Mouse (Mus musculus): ENCODE measurements around the gene Mid1.

The Mid1 gene

GRCm38 (mm10) chrX:169685131-169685530, at the start of gene Mid1:
Gene Mid1, plus strand, starts transcription at chrX:169685199.
- no peak for DNase-seq

GRCm38 (mm10) chrX:169673056-169673455, 11.9 kb upstream of the Mid1 start:
- no peak for DNase-seq

- DNase-seq, result no peak
Observed at GRCm38 (mm10) chrX:169676313-169676712, 8.7 kb upstream of the Mid1 start.

- no peak for DNase-seq
Observed at GRCm38 (mm10) chrX:169685731-169686130, 732 bp downstream of the Mid1 start.

- no peak for DNase-seq
Observed at GRCm38 (mm10) chrX:169691217-169691616, 6.2 kb downstream of the Mid1 start.

- DNase-seq, result no peak
Observed at GRCm38 (mm10) chrX:169691675-169692074, 6.7 kb downstream of the Mid1 start.

- DNase-seq, result no peak
Observed at GRCm38 (mm10) chrX:169692225-169692909, 7.4 kb downstream of the Mid1 start.

GRCm38 (mm10) chrX:169704016-169704602, 19.1 kb downstream of the Mid1 start:
- DNase-seq, result no peak

GRCm38 (mm10) chrX:169723511-169723910, 38.5 kb downstream of the Mid1 start:
- DNase-seq, result no peak

GRCm38 (mm10) chrX:169735387-169735969, 50.5 kb downstream of the Mid1 start:
- no peak for DNase-seq

GRCm38 (mm10) chrX:169758001-169758400, 73.0 kb downstream of the Mid1 start:
- DNase-seq, result no peak

GRCm38 (mm10) chrX:169779535-169779934, 94.5 kb downstream of the Mid1 start, which contains the start of gene 4933400A11Rik:
Gene 4933400A11Rik, minus strand, starts transcription at chrX:169779635.
- DNase-seq, result no peak

GRCm38 (mm10) chrX:169789702-169790101, 104.7 kb downstream of the Mid1 start:
- no peak for DNase-seq

- no peak for DNase-seq
Observed at GRCm38 (mm10) chrX:169792879-169793278, 107.9 kb downstream of the Mid1 start.

GRCm38 (mm10) chrX:169794421-169794820, 109.4 kb downstream of the Mid1 start:
- DNase-seq, result no peak

GRCm38 (mm10) chrX:169794831-169795311, 109.9 kb downstream of the Mid1 start:
- no peak for DNase-seq

- DNase-seq, result peak; percentile 6
Observed at GRCm38 (mm10) chrX:169797148-169797547, 112.1 kb downstream of the Mid1 start.

- peak; percentile 54 for DNase-seq
Observed at GRCm38 (mm10) chrX:169798987-169799680, 114.1 kb downstream of the Mid1 start.

GRCm38 (mm10) chrX:169800238-169800637, 115.2 kb downstream of the Mid1 start:
- DNase-seq, result no peak

GRCm38 (mm10) chrX:169805791-169806190, 120.8 kb downstream of the Mid1 start:
- DNase-seq, result no peak

GRCm38 (mm10) chrX:169807744-169808143, 122.7 kb downstream of the Mid1 start:
- DNase-seq, result no peak

- DNase-seq, result no peak
Observed at GRCm38 (mm10) chrX:169811318-169811717, 126.3 kb downstream of the Mid1 start.

- DNase-seq, result no peak
Observed at GRCm38 (mm10) chrX:169811783-169812182, 126.8 kb downstream of the Mid1 start.
